9 mouse cellular contexts compared by ENCODE assay signal in genomic region chr11:87709513-87710261, GRCm38 (mm10). TPM values are rescaled to one million over a fixed set of nuclear protein-coding genes. Genes with fewer than 3 reads are reported as not detected.
DNase-seq lines count a peak whose midpoint lies in the region; ATAC-seq lines count a peak whose summit lies in the region.
"Had no signal": no experiment of that assay in that cellular context is flagged by ENCODE, and none has a peak within 500 bp of the region (broad histone marks: within the 10 kb centered on the region; RNA-seq: fewer than 3 reads in every experiment).

No protein-coding gene starts in this region.

- H3K27ac ChIP-seq in intestine, embryonic 16.5 days (ENCODE audit: low read length): peak overlapping the region; percentile 77
- H3K27ac ChIP-seq in neural tube, embryonic 15.5 days (replicated peaks): no peak overlapping the region
- H3K27ac ChIP-seq: macrophage had no signal

- H3K4me1 ChIP-seq in intestine, embryonic 16.5 days (ENCODE audit: control insufficient read depth, insufficient read depth, low read length): peaks cover 35% of the 10 kb centered on the region
- H3K4me1 ChIP-seq in neural tube, embryonic 15.5 days: peaks cover 12% of the 10 kb centered on the region

- H3K9me3 ChIP-seq in intestine, embryonic 16.5 days (ENCODE audit: control insufficient read depth, low read length): no peaks in the 10 kb centered on the region
- no peaks in the 10 kb centered on the region for H3K9me3 ChIP-seq in neural tube, embryonic 15.5 days (replicated peaks)

- no peaks in the 10 kb centered on the region for H3K27me3 ChIP-seq in intestine, embryonic 16.5 days (replicated peaks; ENCODE audit: control insufficient read depth, insufficient read depth, low read length)
- peaks cover 12% of the 10 kb centered on the region; the same call in 1 of the 2 replicates for H3K27me3 ChIP-seq in neural tube, embryonic 15.5 days (replicated peaks)

- H3K4me3 ChIP-seq in intestine, embryonic 16.5 days (ENCODE audit: low read length): peak overlapping the region; percentile 25
- peak overlapping the region; percentile 27 for H3K4me3 ChIP-seq in neural tube, embryonic 15.5 days (replicated peaks)

- peak overlapping the region; percentile 43 for H3K4me2 ChIP-seq in intestine, embryonic 16.5 days (ENCODE audit: low read depth, low read length)
- peak overlapping the region; percentile 61 for H3K4me2 ChIP-seq in neural tube, embryonic 15.5 days

- no peaks in the 10 kb centered on the region for H3K36me3 ChIP-seq in intestine, embryonic 16.5 days (ENCODE audit: control insufficient read depth, insufficient read depth, low read length)
- no peaks in the 10 kb centered on the region for H3K36me3 ChIP-seq in neural tube, embryonic 15.5 days

- H3K9ac ChIP-seq in intestine, embryonic 16.5 days (ENCODE audit: low read depth, low read length): peak overlapping the region; percentile 43
- H3K9ac ChIP-seq in neural tube, embryonic 15.5 days (replicated peaks): 0 out of 2 replicates have a peak overlapping the region, but pooled peaks have one; percentile 15

- 6% methylated on average over 21 of the region's 21 CpGs for WGBS in intestine, embryonic 16.5 days
- 6% methylated on average over 21 of the region's 21 CpGs for WGBS in neural tube, embryonic 15.5 days

- peak; percentile 12 to 18 for DNase-seq in cerebellum, postnatal 14 days
- DNase-seq in cerebellum, adult 9-11 months: no peak
- DNase-seq in lung, adult 18-20 months: peak; percentile 86 to 91
- no peak for DNase-seq in layer of hippocampus, adult 18-20 months (ENCODE audit: low spot score in 2 of 2)
- no peak for DNase-seq in frontal cortex, postnatal 25 days (ENCODE audit: low spot score in 2 of 2)

- peak; percentile 40; the same call in 1 of the 2 replicates for ATAC-seq in erythroid progenitor cell, adult 5-6 weeks (replicated peaks; ENCODE audit: low FRiP score, poor library complexity, severe bottlenecking)
- ATAC-seq in intestine, embryonic 16.5 days: peak; percentile 93
- no peak for ATAC-seq in neural tube, embryonic 15.5 days (ENCODE audit: low FRiP score)

RNA-seq across cellular contexts. Expression of gene Supt4a, which starts 27.7 kb away (rescaled TPM):
- total RNA-seq in erythroid progenitor cell, adult 5-6 weeks (2015; ENCODE audit: low replicate concordance): 101 and 170 TPM in 2 replicates
- 27.0 and 66.5 TPM in 2 replicates for total RNA-seq in erythroid progenitor cell, adult 5-6 weeks (2017; ENCODE audit: low replicate concordance)
- polyA plus RNA-seq in intestine, embryonic 16.5 days (2015; fragmentation: Nextera tagmentation; extraction: Ambion mirVana): 108 and 111 TPM in 2 replicates
- 129 and 144 TPM in 2 replicates for polyA plus RNA-seq in neural tube, embryonic 15.5 days (2015; fragmentation: Nextera tagmentation; extraction: Ambion mirVana)
- 10 to 100 TPM; 75.6 to 77.3 TPM for total RNA-seq in layer of hippocampus, adult 18-20 months (2021)

RNA-seq across cellular contexts. Expression of gene Rnf43, which starts 47.2 kb away (rescaled TPM):
- 0.36 and 2.1 TPM in 2 replicates for total RNA-seq in erythroid progenitor cell, adult 5-6 weeks (2015; ENCODE audit: low replicate concordance)
- total RNA-seq in erythroid progenitor cell, adult 5-6 weeks (2017; ENCODE audit: low replicate concordance): 0.39 and 0.83 TPM in 2 replicates
- 11.2 and 12.4 TPM in 2 replicates for polyA plus RNA-seq in intestine, embryonic 16.5 days (2015; fragmentation: Nextera tagmentation; extraction: Ambion mirVana)
- 0.54 and 2.6 TPM in 2 replicates for polyA plus RNA-seq in neural tube, embryonic 15.5 days (2015; fragmentation: Nextera tagmentation; extraction: Ambion mirVana)
- 1 to 10 TPM; 2.5 to 3.1 TPM for total RNA-seq in layer of hippocampus, adult 18-20 months (2021)

RNA-seq across cellular contexts. Expression of gene Tspoap1, which starts 50.7 kb away (rescaled TPM):
- 6.7 and 8.6 TPM in 2 replicates for total RNA-seq in erythroid progenitor cell, adult 5-6 weeks (2015; ENCODE audit: low replicate concordance)
- 9.2 and 21.3 TPM in 2 replicates for total RNA-seq in erythroid progenitor cell, adult 5-6 weeks (2017; ENCODE audit: low replicate concordance)
- 0.83 and 1.2 TPM in 2 replicates for polyA plus RNA-seq in intestine, embryonic 16.5 days (2015; fragmentation: Nextera tagmentation; extraction: Ambion mirVana)
- 34.5 and 43.8 TPM in 2 replicates for polyA plus RNA-seq in neural tube, embryonic 15.5 days (2015; fragmentation: Nextera tagmentation; extraction: Ambion mirVana)
- total RNA-seq in layer of hippocampus, adult 18-20 months (2021): 100 to 1,000 TPM; 128 to 144 TPM

Comparison
In these comparisons a context has a peak if more than half of its experiments do, and no peak if none do; other contexts are left out.
1. DNase-seq: peak in cerebellum, postnatal 14 days (2 of 2) and lung, adult 18-20 months (2 of 2); none in cerebellum, adult 9-11 months (single experiment), layer of hippocampus, adult 18-20 months (0 of 2) and frontal cortex, postnatal 25 days (0 of 2).
2. RNA of gene Tspoap1, which starts 50.7 kb away (total RNA-seq): 128 to 144 TPM in layer of hippocampus, adult 18-20 months; 6.7 to 21.3 TPM in erythroid progenitor cell, adult 5-6 weeks; every median in the first group is over 4 times any median in the second.